Mouse (Mus musculus) ES-E14 (cell line): ENCODE data around the gene Olfr92.

Source experiments
- HCFC1 ChIP-seq: IDR thresholded peaks from 2 replicates; pipeline ENCODE4 v1.6.1; 2012; ENCODE audit warnings: low read length, inconsistent platforms, borderline replicate concordance; ENCODE audit not compliant: insufficient read depth
- MAFK ChIP-seq: IDR thresholded peaks from 2 replicates; pipeline ENCODE4 v1.6.1; 2014; ENCODE audit warnings: mild to moderate bottlenecking, low read depth, low read length, inconsistent platforms; ENCODE audit not compliant: insufficient read depth

GRCm38 (mm10) chr17:37063063-37063462, 56.8 kb downstream of the Olfr92 start:
- TF ChIP-seq HCFC1 (no peak), MAFK (no peak)
